Mouse (Mus musculus): Measurements from ENCODE around the gene Acod1.

DNA sequence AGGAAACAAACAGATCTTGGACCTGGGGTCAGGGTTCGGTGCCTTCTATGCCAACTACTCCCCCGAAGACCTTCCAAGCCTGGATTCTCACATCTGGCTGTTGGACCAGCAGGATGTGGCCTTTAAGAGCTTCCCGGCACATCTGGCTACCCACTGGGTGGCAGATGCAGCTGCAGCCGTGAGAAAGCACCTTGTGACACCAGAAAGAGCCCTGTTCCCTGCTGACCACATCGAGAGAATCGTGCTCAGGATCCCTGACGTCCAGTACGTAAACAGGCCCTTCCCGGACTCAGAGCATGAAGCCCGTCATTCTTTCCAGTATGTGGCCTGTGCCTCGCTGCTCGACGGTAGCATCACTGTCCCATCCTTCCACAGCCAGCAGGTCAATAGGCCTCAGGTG is 8.0 kb downstream of the Acod1 start:
- no peak for TF ChIP-seq CTCF (IDR thresholded peaks at IDR 0.05; ENCODE audit: insufficient read depth, low read depth, low read length)
- TF ChIP-seq POLR2A (IDR thresholded peaks at IDR 0.05; ENCODE audit: insufficient read depth, low read depth, low read length) = no peak

Measured in olfactory bulb, adult 2 months (tissue).